Mouse (Mus musculus) embryonic facial prominence, embryonic 12.5 days (tissue): ENCODE data around the gene Vsig2. TPM values are rescaled to one million over a fixed set of nuclear protein-coding genes. Genes with fewer than 3 reads are reported as not detected.

ENCODE experiments used
- ATAC-seq: fragments of 200-750 bp; cut with Nextera tagmentation; 2 replicates; pipeline ENCODE4 v1.8.0; 2017; ENCODE audit not compliant: insufficient number of reproducible peaks, insufficient read depth, low FRiP score, low TSS enrichment
- H3K27ac ChIP-seq: fragments of 300-500 bp; sonication (generic); 2 replicates; pipeline ENCODE4 v1.5.1; 2016; ENCODE audit warnings: mild to moderate bottlenecking
- H3K27me3 ChIP-seq: fragments of 300-500 bp; sonication (generic); 2 replicates; pipeline ENCODE4 v1.6.1; 2016; ENCODE audit warnings: mild to moderate bottlenecking, moderate library complexity
- H3K36me3 ChIP-seq: fragments of 300-500 bp; sonication (generic); 2 replicates; pipeline ENCODE4 v1.6.1; 2016; ENCODE audit warnings: mild to moderate bottlenecking
- H3K4me1 ChIP-seq: fragments of 300-500 bp; sonication (generic); 2 replicates; pipeline ENCODE4 v1.6.1; 2016
- H3K4me2 ChIP-seq: fragments of 300-500 bp; sonication (generic); replicated peaks from 2 replicates; pipeline ENCODE4 v1.6.1; 2016; ENCODE audit warnings: mild to moderate bottlenecking, moderate library complexity
- H3K4me3 ChIP-seq: fragments of 300-500 bp; sonication (generic); 2 replicates; pipeline ENCODE4 v1.5.1; 2016; ENCODE audit warnings: mild to moderate bottlenecking
- H3K9ac ChIP-seq: fragments of 300-500 bp; sonication (generic); 2 replicates; pipeline ENCODE4 v1.6.1; 2016; ENCODE audit warnings: mild to moderate bottlenecking, moderate library complexity
- H3K9me3 ChIP-seq: fragments of 300-500 bp; sonication (generic); 2 replicates; pipeline ENCODE4 v1.6.1; 2016; ENCODE audit warnings: mild to moderate bottlenecking, moderate library complexity
- WGBS: fragments of 180-500 bp; shearing (Covaris S2); methylation state at CpG from one replicate; pipeline ENCODE4 v1.1.7; 2016; 5-methylcytosine and 5-hydroxymethylcytosine counted together
- polyA plus RNA-seq: library from polyadenylated mRNA; unstranded; fragments of >200 nt; fragmentation: Nextera tagmentation; extraction: Ambion mirVana; gene quantifications from 2 replicates; pipeline ENCODE4 v1.2.1, GENCODE M21; 2016

Gene Vsig2
- polyA plus RNA-seq, 1 experiment from 2014 or later = 1.1 TPM

GRCm38 (mm10) chr9:37519995-37520394, 19.1 kb upstream of the Vsig2 start:
- Histone ChIP-seq H3K27me3 (no peaks in the 10 kb centered on the region), H3K4me3 (no peak overlapping the region), H3K4me2 (no peak overlapping the region), H3K36me3 (peaks cover 31% of the 10 kb centered on the region), H3K9me3 (no peaks in the 10 kb centered on the region), H3K9ac (no peak overlapping the region), H3K27ac (no peak overlapping the region), H3K4me1 (no peaks in the 10 kb centered on the region)
- no peak for ATAC-seq
- 91% methylated on average over 2 of the region's 2 CpGs for WGBS

GRCm38 (mm10) chr9:37525461-37525860, 13.6 kb upstream of the Vsig2 start:
- H3K36me3 ChIP-seq = peaks cover 20% of the 10 kb centered on the region
- H3K4me2 ChIP-seq = no peak overlapping the region
- H3K9ac ChIP-seq = no peak overlapping the region
- 82% methylated on average over 2 of the region's 2 CpGs for WGBS
- peaks cover 15% of the 10 kb centered on the region for H3K4me1 ChIP-seq
- H3K9me3 ChIP-seq = no peaks in the 10 kb centered on the region
- ATAC-seq = no peak
- H3K27me3 ChIP-seq = peaks cover 50% of the 10 kb centered on the region
- no peak overlapping the region for H3K4me3 ChIP-seq
- H3K27ac ChIP-seq = no peak overlapping the region

- H3K4me1 ChIP-seq = peaks cover 26% of the 10 kb centered on the region
- H3K9ac ChIP-seq = no peak overlapping the region
- no peaks in the 10 kb centered on the region for H3K9me3 ChIP-seq
- no peak overlapping the region for H3K27ac ChIP-seq
- H3K36me3 ChIP-seq = peaks cover 13% of the 10 kb centered on the region
- peaks cover 63% of the 10 kb centered on the region for H3K27me3 ChIP-seq
- peak overlapping the region; percentile 32; the same call in 1 of the 2 replicates for H3K4me2 ChIP-seq
- no peak for ATAC-seq
- H3K4me3 ChIP-seq = 0 out of 2 replicates have a peak overlapping the region, but pooled peaks have one; percentile 10
- WGBS = 23% methylated on average over 21 of the region's 21 CpGs
These were observed 12.3 kb upstream of the Vsig2 start for GRCm38 (mm10) chr9:37526443-37527395.

- Histone ChIP-seq H3K27me3 (peaks cover 68% of the 10 kb centered on the region), H3K9me3 (no peaks in the 10 kb centered on the region), H3K36me3 (peaks cover 13% of the 10 kb centered on the region), H3K4me2 (peak within 1 kb of the TSS; percentile 32), H3K4me1 (peaks cover 26% of the 10 kb centered on the region), H3K4me3 (peak within 1 kb of the TSS; percentile 10; the same call in 1 of the 2 replicates), H3K9ac (no peak within 1 kb of the TSS), H3K27ac (0 out of 2 replicates have a peak within 1 kb of the TSS, but pooled peaks have one; percentile 4)
- 3% methylated on average over 40 of the region's 41 CpGs for WGBS
- no peak for ATAC-seq
These were observed 11.4 kb upstream of the Vsig2 start, which contains the start of gene Esam for GRCm38 (mm10) chr9:37527396-37528224. Gene Esam, plus strand, starts transcription at chr9:37528078.

- H3K4me2 ChIP-seq = peak overlapping the region; percentile 32
- 17% methylated on average over 9 of the region's 9 CpGs for WGBS
These were observed 10.7 kb upstream of the Vsig2 start for GRCm38 (mm10) chr9:37528225-37528970.

GRCm38 (mm10) chr9:37530031-37530887, 8.8 kb upstream of the Vsig2 start:
- Histone ChIP-seq H3K27me3 (peaks cover 68% of the 10 kb centered on the region), H3K4me2 (peak overlapping the region; percentile 50), H3K36me3 (0 out of 2 replicates have a peak, but pooled peaks cover 3% of the 10 kb centered on the region), H3K4me3 (peak overlapping the region; percentile 35), H3K9ac (0 out of 2 replicates have a peak overlapping the region, but pooled peaks have one; percentile 0), H3K4me1 (peaks cover 26% of the 10 kb centered on the region), H3K9me3 (no peaks in the 10 kb centered on the region), H3K27ac (0 out of 2 replicates have a peak overlapping the region, but pooled peaks have one; percentile 25)
- 0 out of 2 replicates have a peak, but pooled peaks have one; percentile 6 for ATAC-seq
- 2% methylated on average over 32 of the region's 32 CpGs for WGBS

More at GRCm38 (mm10) chr9:37528225-37528970, 10.7 kb upstream of the Vsig2 start:
- Histone ChIP-seq H3K9ac (no peak overlapping the region), H3K4me3 (peak overlapping the region; percentile 10; the same call in 1 of the 2 replicates), H3K27ac (no peak overlapping the region), H3K36me3 (peaks cover 5% of the 10 kb centered on the region; the same call in 1 of the 2 replicates), H3K4me1 (peaks cover 26% of the 10 kb centered on the region), H3K27me3 (peaks cover 68% of the 10 kb centered on the region), H3K9me3 (no peaks in the 10 kb centered on the region)
- no peak for ATAC-seq

- H3K36me3 ChIP-seq = 0 out of 2 replicates have a peak, but pooled peaks cover 2% of the 10 kb centered on the region
- no peaks in the 10 kb centered on the region for H3K9me3 ChIP-seq
- peak overlapping the region; percentile 50 for H3K4me2 ChIP-seq
- H3K4me1 ChIP-seq = peaks cover 26% of the 10 kb centered on the region
- H3K4me3 ChIP-seq = peak overlapping the region; percentile 35
- peaks cover 61% of the 10 kb centered on the region for H3K27me3 ChIP-seq
- no peak overlapping the region for H3K27ac ChIP-seq
- no peak for ATAC-seq
- peak overlapping the region; percentile 2; the same call in 1 of the 2 replicates for H3K9ac ChIP-seq
- WGBS = 2% methylated on average over 31 of the region's 31 CpGs
These were observed 8.0 kb upstream of the Vsig2 start for GRCm38 (mm10) chr9:37530888-37531705.

GRCm38 (mm10) chr9:37536851-37537250, 2.2 kb upstream of the Vsig2 start:
- Histone ChIP-seq H3K9me3 (no peaks in the 10 kb centered on the region), H3K27me3 (peaks cover 4% of the 10 kb centered on the region; the same call in 1 of the 2 replicates), H3K9ac (no peak overlapping the region), H3K4me1 (no peaks in the 10 kb centered on the region), H3K4me2 (no peak overlapping the region), H3K36me3 (no peaks in the 10 kb centered on the region), H3K4me3 (no peak overlapping the region), H3K27ac (no peak overlapping the region)
- ATAC-seq = no peak
- WGBS = 80% methylated on average over 4 of the region's 4 CpGs

- H3K27me3 ChIP-seq = 0 out of 2 replicates have a peak, but pooled peaks cover 4% of the 10 kb centered on the region
- WGBS = 51% methylated on average over 5 of the region's 5 CpGs
- no peak for ATAC-seq
- H3K9me3 ChIP-seq = no peaks in the 10 kb centered on the region
- H3K4me3 ChIP-seq = no peak overlapping the region
- H3K4me2 ChIP-seq = no peak overlapping the region
- no peak overlapping the region for H3K9ac ChIP-seq
- no peak overlapping the region for H3K27ac ChIP-seq
- H3K4me1 ChIP-seq = no peaks in the 10 kb centered on the region
- no peaks in the 10 kb centered on the region for H3K36me3 ChIP-seq
These were observed 1.3 kb upstream of the Vsig2 start for GRCm38 (mm10) chr9:37537658-37538250.
